Mouse (Mus musculus) E14TG2a.4 (cell line): Measurements from ENCODE around the gene Fscn3.

Source experiments
- H3K27me3 ChIP-seq: 2 replicates; pipeline ENCODE4 v1.6.1; 2014; ENCODE audit warnings: low read length, control low read depth; ENCODE audit not compliant: insufficient read depth
- H3K36me3 ChIP-seq: 2 replicates; pipeline ENCODE4 v1.6.1; 2014; ENCODE audit warnings: low read length, control low read depth; ENCODE audit not compliant: insufficient read depth
- H3K4me1 ChIP-seq: replicated peaks from 2 replicates; pipeline ENCODE4 v1.6.1; 2014; ENCODE audit warnings: low read depth, low read length, control low read depth
- H3K4me3 ChIP-seq: replicated peaks from 2 replicates; pipeline ENCODE4 v1.5.1; 2014; ENCODE audit warnings: mild to moderate bottlenecking, low read length
- H3K9me3 ChIP-seq: 2 replicates; pipeline ENCODE4 v1.6.1; 2014; ENCODE audit warnings: low read length, control low read depth
- CTCF ChIP-seq: conservative IDR thresholded peaks from 2 replicates; pipeline ENCODE4 v1.5.1; 2014; ENCODE audit warnings: low read length
- NANOG ChIP-seq: IDR thresholded peaks from 2 replicates; pipeline ENCODE4 v1.6.1; 2014; ENCODE audit warnings: borderline replicate concordance, low read length, mixed read lengths
- POU5F1 ChIP-seq: IDR thresholded peaks from 2 replicates; pipeline ENCODE4 v1.6.1; 2014; ENCODE audit warnings: low read length, borderline replicate concordance

The Fscn3 gene

GRCm38 (mm10) chr6:28471284-28472035 is 43.9 kb downstream of the Fscn3 start:
- Histone ChIP-seq H3K4me3 (no peak overlapping the region), H3K27me3 (no peaks in the 10 kb centered on the region), H3K36me3 (no peaks in the 10 kb centered on the region), H3K4me1 (no peaks in the 10 kb centered on the region), H3K9me3 (no peaks in the 10 kb centered on the region)
- TF ChIP-seq POU5F1 (no peak), NANOG (no peak), CTCF (no peak)

- TF ChIP-seq CTCF (no peak), NANOG (no peak), POU5F1 (no peak)
- H3K27me3 ChIP-seq = no peaks in the 10 kb centered on the region
- no peaks in the 10 kb centered on the region for H3K9me3 ChIP-seq
- no peaks in the 10 kb centered on the region for H3K36me3 ChIP-seq
- no peak overlapping the region for H3K4me3 ChIP-seq
- peaks cover 5% of the 10 kb centered on the region for H3K4me1 ChIP-seq
These were observed 46.6 kb downstream of the Fscn3 start for GRCm38 (mm10) chr6:28474211-28474610.

- H3K4me3 ChIP-seq = no peak within 1 kb of the TSS
- H3K4me1 ChIP-seq = peaks cover 5% of the 10 kb centered on the region
- TF ChIP-seq CTCF = no peak
- no peak for TF ChIP-seq NANOG
- TF ChIP-seq POU5F1 = no peak
- H3K27me3 ChIP-seq = no peaks in the 10 kb centered on the region
- H3K9me3 ChIP-seq = no peaks in the 10 kb centered on the region
- H3K36me3 ChIP-seq = no peaks in the 10 kb centered on the region
These were observed 47.2 kb downstream of the Fscn3 start, which contains the start of gene Snd1 for GRCm38 (mm10) chr6:28474839-28475238. TSS of gene Snd1 (plus strand) at chr6:28475139.

- no peaks in the 10 kb centered on the region for H3K27me3 ChIP-seq
- peaks cover 46% of the 10 kb centered on the region for H3K4me1 ChIP-seq
- H3K9me3 ChIP-seq = no peaks in the 10 kb centered on the region
- TF ChIP-seq CTCF (no peak), POU5F1 (no peak), NANOG (no peak)
- peaks cover 37% of the 10 kb centered on the region for H3K36me3 ChIP-seq
- H3K4me3 ChIP-seq = peak overlapping the region; percentile 100
These were observed 52.5 kb downstream of the Fscn3 start for GRCm38 (mm10) chr6:28479865-28480751.

- TF ChIP-seq POU5F1 (no peak), CTCF (no peak), NANOG (no peak)
- H3K4me1 ChIP-seq = peaks cover 54% of the 10 kb centered on the region
- H3K27me3 ChIP-seq = no peaks in the 10 kb centered on the region
- H3K4me3 ChIP-seq = peak overlapping the region; percentile 100
- H3K9me3 ChIP-seq = no peaks in the 10 kb centered on the region
- peaks cover 45% of the 10 kb centered on the region for H3K36me3 ChIP-seq
These were observed 53.3 kb downstream of the Fscn3 start for GRCm38 (mm10) chr6:28480752-28481492.

GRCm38 (mm10) chr6:28482711-28483315 is 55.2 kb downstream of the Fscn3 start:
- TF ChIP-seq NANOG (no peak), POU5F1 (no peak), CTCF (no peak)

GRCm38 (mm10) chr6:28486008-28486407 is 58.4 kb downstream of the Fscn3 start:
- Histone ChIP-seq H3K9me3 (no peaks in the 10 kb centered on the region), H3K27me3 (no peaks in the 10 kb centered on the region), H3K4me3 (no peak overlapping the region), H3K4me1 (peaks cover 62% of the 10 kb centered on the region), H3K36me3 (peaks cover 93% of the 10 kb centered on the region)
- TF ChIP-seq POU5F1 (no peak), NANOG (no peak), CTCF (no peak)

More at GRCm38 (mm10) chr6:28482711-28483315, 55.2 kb downstream of the Fscn3 start:
- no peaks in the 10 kb centered on the region for H3K9me3 ChIP-seq
- peaks cover 64% of the 10 kb centered on the region for H3K36me3 ChIP-seq
- H3K4me1 ChIP-seq = peaks cover 68% of the 10 kb centered on the region
- 0 out of 2 replicates have a peak overlapping the region, but pooled peaks have one; percentile 27 for H3K4me3 ChIP-seq
- H3K27me3 ChIP-seq = no peaks in the 10 kb centered on the region

GRCm38 (mm10) chr6:28486471-28486870 is 58.9 kb downstream of the Fscn3 start:
- H3K27me3 ChIP-seq = no peaks in the 10 kb centered on the region
- H3K9me3 ChIP-seq = no peaks in the 10 kb centered on the region
- H3K4me3 ChIP-seq = no peak overlapping the region
- H3K36me3 ChIP-seq = peaks cover 97% of the 10 kb centered on the region
- peaks cover 57% of the 10 kb centered on the region for H3K4me1 ChIP-seq
- no peak for TF ChIP-seq NANOG
- no peak for TF ChIP-seq CTCF
- TF ChIP-seq POU5F1 = no peak
